Mouse (Mus musculus) ES-Bruce4 (cell line): Measurements from ENCODE around the gene Atad2b. TPM values are rescaled to one million over a fixed set of nuclear protein-coding genes. Genes with fewer than 3 reads are reported as not detected.
"Not testable (repeated sequence)": the region's sequence is repeated elsewhere in the genome, so short reads cannot be mapped to it uniquely, and the experiment has no call there.

Experiments used
- H3K27ac ChIP-seq: 2 replicates; pipeline ENCODE4 v1.5.1; 2012; ENCODE audit warnings: low read length, inconsistent platforms; ENCODE audit not compliant: insufficient read depth
- H3K27me3 ChIP-seq: 2 replicates; pipeline ENCODE4 v1.6.1; 2012; ENCODE audit warnings: mild to moderate bottlenecking, low read length, inconsistent platforms; ENCODE audit not compliant: control insufficient read depth, poor library complexity, insufficient read depth, severe bottlenecking
- H3K36me3 ChIP-seq: 2 replicates; pipeline ENCODE4 v1.6.1; 2012; ENCODE audit warnings: inconsistent platforms, mild to moderate bottlenecking, low read length, moderate library complexity; ENCODE audit not compliant: control insufficient read depth, poor library complexity, insufficient read depth, severe bottlenecking
- H3K4me1 ChIP-seq: one replicate; pipeline ENCODE4 v1.8.1; 2011; ENCODE audit warnings: low read length; ENCODE audit not compliant: control insufficient read depth, insufficient read depth
- H3K4me3 ChIP-seq: 2 replicates; pipeline ENCODE4 v1.5.1; 2011; ENCODE audit warnings: low read depth, mild to moderate bottlenecking, low read length
- H3K9ac ChIP-seq: 2 replicates; pipeline ENCODE4 v1.6.1; 2012; ENCODE audit warnings: low read depth, mild to moderate bottlenecking, inconsistent platforms; ENCODE audit not compliant: poor library complexity, severe bottlenecking
- H3K9me3 ChIP-seq: replicated peaks from 2 replicates; pipeline ENCODE4 v1.6.1; 2012; ENCODE audit warnings: mild to moderate bottlenecking, low read length, inconsistent platforms; ENCODE audit not compliant: control insufficient read depth, poor library complexity, insufficient read depth, severe bottlenecking
- CTCF ChIP-seq: IDR thresholded peaks from one replicate; pipeline ENCODE4 v1.8.1; 2011; ENCODE audit warnings: low read depth, low read length
- EP300 ChIP-seq: IDR thresholded peaks from 2 replicates; pipeline ENCODE4 v1.6.1; 2011; ENCODE audit warnings: low read depth, low read length; ENCODE audit not compliant: insufficient read depth
- POLR2A ChIP-seq: IDR thresholded peaks from one replicate; pipeline ENCODE4 v1.8.1; 2011; ENCODE audit warnings: low read length; ENCODE audit not compliant: insufficient read depth
- polyA plus RNA-seq: library from polyadenylated mRNA; stranded (reverse); fragments of >200 nt; gene quantifications from 2 replicates; pipeline ENCODE4 v1.2.4, GENCODE M21; 2011; ENCODE audit warnings: low read depth; ENCODE audit not compliant: missing spikeins, insufficient read depth, insufficient read length

The Atad2b gene
- polyA plus RNA-seq, 1 experiment, result 34.1 TPM

DNA sequence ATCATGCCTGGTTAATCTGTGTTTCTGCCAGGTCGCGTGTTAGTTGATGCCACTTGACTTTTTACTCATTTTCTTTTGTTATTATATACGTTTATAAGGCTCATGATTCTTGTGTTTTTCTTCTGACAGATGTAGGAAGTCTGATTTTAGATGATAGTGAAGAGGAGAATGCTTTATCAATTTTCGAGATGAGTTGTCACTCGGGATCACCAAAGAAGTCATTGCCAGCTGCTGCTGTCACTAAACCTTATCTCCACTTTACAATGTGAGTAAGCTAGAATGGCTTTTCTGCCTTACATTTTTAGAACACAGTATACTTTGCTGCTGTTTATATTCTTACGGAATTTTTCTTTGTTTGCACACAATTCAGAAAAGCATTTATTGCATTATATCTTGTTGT, 61.2 kb downstream of the Atad2b start:
- H3K9ac ChIP-seq, result no peak overlapping the region
- no peaks in the 10 kb centered on the region for H3K27me3 ChIP-seq
- no peaks in the 10 kb centered on the region for H3K4me1 ChIP-seq
- no peak overlapping the region for H3K4me3 ChIP-seq
- TF ChIP-seq EP300 (no peak), CTCF (no peak), POLR2A (no peak)
- H3K36me3 ChIP-seq, result no peaks in the 10 kb centered on the region; the same call in 1 of the 2 replicates
- H3K27ac ChIP-seq, result no peak overlapping the region
- H3K9me3 ChIP-seq, result no peaks in the 10 kb centered on the region

DNA sequence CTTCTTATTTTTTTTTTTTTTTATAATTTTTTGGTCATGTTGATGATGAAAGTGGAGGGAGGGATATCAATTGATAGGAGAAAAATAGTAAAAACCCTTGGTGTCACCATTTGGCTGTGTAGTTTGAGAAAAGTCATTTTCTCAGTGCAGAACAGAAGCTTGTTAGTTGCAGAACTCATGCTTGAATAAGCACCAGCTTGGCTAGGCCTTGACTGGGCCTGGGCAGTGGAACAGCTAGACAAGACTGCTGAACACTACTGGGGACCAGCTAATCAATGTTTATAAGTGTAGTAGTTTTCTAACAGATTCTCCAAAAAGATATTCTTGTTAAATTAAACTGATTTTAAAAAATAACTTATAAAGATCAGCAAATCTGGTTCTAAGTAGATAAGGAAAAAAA, 79.8 kb downstream of the Atad2b start:
- H3K27ac ChIP-seq, result no peak overlapping the region
- H3K36me3 ChIP-seq, result no peaks in the 10 kb centered on the region; the same call in 1 of the 2 replicates
- peaks cover 2% of the 10 kb centered on the region for H3K4me1 ChIP-seq
- no peaks in the 10 kb centered on the region for H3K9me3 ChIP-seq
- no peak overlapping the region for H3K9ac ChIP-seq
- H3K27me3 ChIP-seq, result no peaks in the 10 kb centered on the region
- no peak for TF ChIP-seq CTCF
- no peak for TF ChIP-seq POLR2A
- no peak for TF ChIP-seq EP300
- H3K4me3 ChIP-seq, result no peak overlapping the region

DNA sequence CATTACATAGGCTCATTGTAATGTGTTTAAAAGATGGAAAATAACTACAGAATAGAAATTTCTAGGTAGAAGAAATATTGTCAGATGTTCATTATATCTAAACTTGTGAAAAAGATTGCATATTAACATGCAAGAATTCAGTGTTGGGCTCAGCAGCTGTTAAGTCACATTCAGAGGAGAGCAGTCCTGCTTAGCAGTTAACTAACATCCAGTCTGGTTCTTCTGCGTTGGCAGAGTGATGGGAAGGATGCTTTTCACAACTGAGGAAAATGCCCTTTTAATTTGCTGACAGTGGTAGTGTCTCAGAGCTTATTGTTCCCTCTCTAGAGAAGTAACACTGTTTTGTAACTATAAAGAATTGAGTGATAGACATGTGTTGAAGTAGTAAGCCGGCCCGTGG, 88.2 kb downstream of the Atad2b start:
- Histone ChIP-seq H3K36me3 (no peaks in the 10 kb centered on the region; the same call in 1 of the 2 replicates), H3K27me3 (no peaks in the 10 kb centered on the region), H3K4me1 (peaks cover 2% of the 10 kb centered on the region), H3K9me3 (no peaks in the 10 kb centered on the region), H3K9ac (no peak overlapping the region), H3K27ac (no peak overlapping the region), H3K4me3 (no peak overlapping the region)
- no peak for TF ChIP-seq EP300
- no peak for TF ChIP-seq CTCF
- no peak for TF ChIP-seq POLR2A

DNA sequence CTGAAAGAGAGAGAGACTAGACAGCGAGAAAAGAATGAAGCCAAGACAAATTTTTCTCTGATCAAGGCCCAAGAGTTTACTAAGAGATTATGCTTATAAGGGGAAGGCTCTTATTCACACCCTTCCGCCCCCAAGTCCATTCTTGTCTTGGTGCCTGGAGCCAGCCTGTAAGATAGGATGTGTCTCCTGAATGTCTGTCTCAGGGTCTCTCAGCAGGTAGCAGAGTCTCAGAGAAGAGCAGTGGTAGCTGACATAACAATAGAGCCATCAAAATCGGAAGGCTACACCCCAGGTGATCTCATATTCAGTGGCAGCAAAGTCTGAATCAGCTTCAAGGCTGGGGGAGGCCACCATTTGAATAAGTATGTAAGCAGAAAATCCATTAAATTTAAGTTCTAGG, 88.6 kb downstream of the Atad2b start:
- H3K9me3 ChIP-seq, H3K4me3 ChIP-seq, H3K4me1 ChIP-seq, H3K9ac ChIP-seq, H3K36me3 ChIP-seq, H3K27me3 ChIP-seq, H3K27ac ChIP-seq: not testable (repeated sequence)

DNA sequence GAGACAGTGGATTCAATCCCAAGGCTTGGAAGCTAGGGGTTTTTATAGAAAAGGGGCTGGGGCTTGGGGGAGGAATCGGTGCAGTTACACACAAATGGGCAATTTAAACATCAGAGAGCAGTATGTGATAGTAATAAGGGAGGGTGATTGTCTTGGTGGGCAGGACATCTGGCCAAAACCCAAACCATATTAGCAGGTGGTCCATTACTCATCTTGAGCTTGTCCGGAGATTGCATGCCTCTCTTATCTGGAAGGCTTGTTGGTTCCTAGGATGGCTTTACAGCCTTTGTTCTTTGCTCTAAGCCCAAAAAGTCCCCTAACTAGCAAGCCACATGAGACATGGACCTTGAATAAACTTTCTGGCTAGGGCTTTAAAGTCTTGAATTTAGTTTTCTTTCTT, 91.5 kb downstream of the Atad2b start:
- H3K4me1 ChIP-seq, H3K9ac ChIP-seq, H3K36me3 ChIP-seq, H3K9me3 ChIP-seq, H3K4me3 ChIP-seq, H3K27ac ChIP-seq, H3K27me3 ChIP-seq: not testable (repeated sequence)

DNA sequence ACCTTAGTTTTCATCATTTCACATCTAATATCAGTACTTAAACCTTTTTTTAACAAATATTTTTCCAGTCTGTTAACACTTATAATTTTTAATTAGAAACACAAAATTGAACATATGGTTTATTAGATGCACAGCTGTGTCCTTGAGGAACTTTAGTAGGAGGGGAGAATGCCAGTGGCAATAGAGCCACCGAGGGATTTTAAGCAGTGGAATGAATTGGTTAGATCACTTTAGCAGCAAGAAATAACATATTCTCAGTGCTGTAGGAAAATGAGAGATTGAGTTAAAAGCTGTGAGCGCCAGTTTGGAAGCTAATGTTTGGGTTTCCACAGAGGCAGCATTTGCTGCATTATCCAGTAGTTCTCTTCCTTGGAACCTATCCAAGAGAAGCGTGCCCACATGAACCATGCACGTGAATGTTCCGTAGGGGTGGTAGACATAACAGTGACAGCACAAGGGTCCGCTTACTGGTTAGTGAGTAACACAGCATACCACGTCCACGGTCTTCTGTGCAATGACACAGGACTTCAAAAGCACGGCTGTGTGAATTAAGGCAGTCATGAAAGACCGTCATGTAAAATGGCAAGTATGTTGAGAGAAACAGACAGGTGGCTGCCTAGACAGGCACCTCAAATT, 108.2 kb downstream of the Atad2b start:
- no peak overlapping the region for H3K27ac ChIP-seq
- H3K9me3 ChIP-seq, result no peaks in the 10 kb centered on the region
- no peaks in the 10 kb centered on the region for H3K4me1 ChIP-seq
- TF ChIP-seq CTCF (no peak), POLR2A (no peak), EP300 (no peak)
- no peaks in the 10 kb centered on the region; the same call in 1 of the 2 replicates for H3K36me3 ChIP-seq
- H3K9ac ChIP-seq, result no peak overlapping the region
- H3K27me3 ChIP-seq, result no peaks in the 10 kb centered on the region
- H3K4me3 ChIP-seq, result no peak overlapping the region
